Mouse (Mus musculus): Measurements from ENCODE around the gene Tmbim6. TPM values are rescaled to one million over a fixed set of nuclear protein-coding genes. Genes with fewer than 3 reads are reported as not detected.
"Not testable (repeated sequence)": the region's sequence is repeated elsewhere in the genome, so short reads cannot be mapped to it uniquely, and the experiment has no call there.

Tmbim6 gene
- polyA plus RNA-seq, 1 experiment = 331 TPM

DNA sequence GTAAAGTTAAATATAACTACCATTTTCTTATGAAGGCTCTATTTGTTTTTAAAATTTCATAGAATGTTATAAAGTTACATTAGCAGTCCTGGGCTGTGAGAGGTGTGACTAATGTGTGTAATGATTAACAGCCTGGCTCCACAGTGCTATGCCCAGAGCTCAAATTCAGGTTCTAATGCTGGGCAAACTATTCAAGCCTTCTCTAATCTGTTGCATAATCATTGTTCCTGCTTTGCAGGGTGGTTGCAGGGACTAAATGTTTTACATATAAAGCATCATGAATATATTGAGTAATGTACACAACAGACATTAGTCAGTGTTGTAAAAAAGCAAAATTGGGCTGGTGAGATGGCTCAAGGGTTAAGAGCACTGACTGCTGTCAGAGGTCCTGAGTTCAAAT lies 9.8 kb upstream of the Tmbim6 start:
- no peak for DNase-seq (ENCODE audit: low spot score)

DNA sequence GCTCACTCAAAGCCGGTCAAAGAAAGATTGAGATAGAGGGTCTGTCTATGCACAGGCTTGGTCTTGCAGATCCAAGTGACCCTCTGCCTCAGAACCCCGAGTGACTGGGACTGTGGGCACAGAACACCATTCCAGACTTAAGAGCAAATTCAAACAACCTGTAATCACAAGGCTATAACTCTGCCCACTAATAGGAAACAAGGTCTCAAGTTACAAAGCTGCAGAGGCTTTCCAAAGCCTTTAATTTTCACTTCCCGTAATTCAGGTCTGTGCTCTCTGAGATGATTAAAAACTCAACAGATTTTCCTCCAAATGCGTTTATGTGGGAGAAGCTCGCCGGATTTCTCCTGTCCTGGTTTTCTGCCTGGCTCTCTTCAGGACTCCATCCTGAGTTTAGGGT lies 8.6 kb upstream of the Tmbim6 start:
- DNase-seq (ENCODE audit: low spot score) = no peak

DNA sequence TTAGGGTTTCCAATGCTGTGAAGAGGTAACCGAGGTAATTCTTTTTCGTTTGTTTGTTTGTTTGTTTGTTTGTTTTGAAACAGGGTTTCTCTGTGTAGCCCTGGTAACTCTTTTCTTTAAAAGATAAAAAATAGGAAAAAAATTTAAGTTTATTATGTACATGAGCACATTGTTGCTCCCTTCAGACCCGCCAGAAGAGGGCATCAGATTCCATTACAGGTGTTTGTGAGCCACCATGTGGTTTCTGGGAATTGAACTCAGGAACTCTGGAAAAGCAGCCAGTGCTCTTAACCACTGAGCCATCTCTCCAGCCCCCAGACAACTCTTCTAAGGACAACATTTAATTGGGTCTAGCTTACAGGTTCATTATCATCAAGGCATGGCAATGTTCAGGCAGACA lies 6.6 kb upstream of the Tmbim6 start:
- DNase-seq (ENCODE audit: low spot score) = not testable (repeated sequence)

DNA sequence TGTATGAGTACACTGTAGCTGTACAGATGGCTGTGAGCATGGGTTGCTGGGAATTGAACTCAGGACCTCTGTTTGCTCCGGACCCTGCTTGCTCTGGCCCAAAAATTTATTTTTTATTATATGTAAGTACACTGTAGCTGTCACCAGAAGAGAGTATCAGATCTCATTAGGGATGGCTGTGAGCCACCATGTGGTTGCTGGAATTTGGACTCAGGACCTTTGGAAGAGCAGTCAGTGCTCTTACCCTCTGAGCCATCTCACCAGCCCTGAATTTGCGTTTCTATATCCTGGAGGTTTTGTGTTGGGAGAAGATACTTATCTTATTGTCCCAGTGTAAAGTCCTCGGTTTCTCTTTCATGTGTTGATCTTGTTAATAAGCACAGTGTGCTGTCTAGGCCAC lies 5.9 kb upstream of the Tmbim6 start:
- no peak for DNase-seq (ENCODE audit: low spot score)

DNA sequence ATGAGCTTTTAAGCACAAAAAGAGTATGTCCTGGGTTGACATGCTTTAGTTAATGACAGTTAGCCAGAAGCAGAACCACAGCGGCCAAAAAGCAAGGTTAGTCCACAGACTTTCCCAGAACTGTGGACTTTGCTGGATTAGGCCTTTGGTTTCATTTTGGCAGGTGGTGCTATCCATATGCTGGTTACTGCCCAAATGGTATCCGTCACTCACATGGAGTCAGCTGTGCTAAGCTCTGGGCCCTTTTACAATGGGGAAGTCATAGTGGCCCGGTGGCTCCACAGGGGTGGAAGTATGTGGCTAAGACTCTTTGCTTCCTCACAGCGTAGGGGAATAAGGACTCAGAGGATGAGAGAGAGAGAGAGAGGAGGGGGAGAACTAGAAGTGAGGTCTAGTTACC lies 4.7 kb upstream of the Tmbim6 start:
- no peak for DNase-seq (ENCODE audit: low spot score)

DNA sequence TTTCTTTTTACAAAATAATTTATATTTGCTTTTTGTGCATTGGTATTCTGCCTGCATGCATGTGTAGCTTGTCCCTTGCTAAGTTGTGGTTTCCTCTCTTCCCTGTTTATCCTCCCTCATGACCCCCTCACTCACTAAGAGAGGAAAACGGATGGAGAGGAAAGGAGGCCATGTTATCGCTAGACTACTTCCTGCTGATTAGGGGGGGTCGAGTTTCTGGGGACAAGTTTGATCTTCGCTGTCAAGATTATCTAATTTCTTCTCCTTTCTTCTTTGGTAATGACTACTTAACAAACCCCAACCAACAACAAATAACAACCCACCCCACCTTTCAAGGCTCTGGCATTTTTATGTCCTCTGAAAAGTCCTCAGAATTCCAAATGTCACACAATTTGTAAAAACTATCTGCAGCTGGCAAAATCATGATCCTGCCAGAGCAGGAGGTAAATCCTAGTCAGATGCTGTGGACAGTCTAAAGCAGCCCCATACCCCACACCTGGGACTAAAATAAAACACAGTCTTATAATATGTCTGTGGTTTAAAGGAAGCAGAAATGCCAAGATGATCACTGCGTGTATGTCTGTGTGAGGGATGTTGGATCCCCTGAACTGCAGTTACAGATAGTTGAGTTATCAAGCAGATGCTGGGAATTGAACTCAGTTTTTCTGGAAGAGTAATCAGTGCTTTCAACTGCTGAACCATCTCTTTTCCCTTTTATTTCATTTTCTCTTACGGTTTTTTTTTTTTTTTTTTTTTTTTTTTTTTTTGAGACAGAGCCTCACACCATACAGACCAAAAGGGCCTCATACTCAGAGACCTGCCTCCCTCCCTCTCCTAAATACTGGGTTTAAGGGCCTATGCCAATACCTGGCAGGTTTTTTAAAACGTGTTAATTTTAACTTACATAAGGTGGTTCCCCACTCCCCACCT lies 1.9 kb upstream of the Tmbim6 start:
- DNase-seq (ENCODE audit: low spot score) = no peak

DNA sequence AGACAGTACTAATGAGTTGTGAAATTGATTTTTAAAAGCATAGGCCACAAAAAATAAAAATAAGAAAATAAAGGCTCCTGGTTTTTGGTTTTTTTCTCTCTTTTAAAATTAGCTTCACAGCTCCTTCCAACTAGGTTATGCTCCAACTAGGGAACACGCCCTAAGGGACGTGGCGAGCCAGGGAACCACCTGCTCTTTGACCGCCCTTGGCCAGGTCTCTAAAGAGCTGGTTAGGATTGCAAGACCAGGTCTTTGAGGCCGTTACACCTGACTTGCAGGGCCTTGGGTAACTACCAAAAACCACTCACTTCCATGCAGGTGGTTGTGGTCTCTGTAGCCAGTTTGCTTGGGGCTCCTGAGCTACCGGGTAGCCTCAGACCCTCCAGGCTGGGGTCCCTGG lies 707 bp upstream of the Tmbim6 start:
- DNase-seq (ENCODE audit: low spot score) = no peak

DNA sequence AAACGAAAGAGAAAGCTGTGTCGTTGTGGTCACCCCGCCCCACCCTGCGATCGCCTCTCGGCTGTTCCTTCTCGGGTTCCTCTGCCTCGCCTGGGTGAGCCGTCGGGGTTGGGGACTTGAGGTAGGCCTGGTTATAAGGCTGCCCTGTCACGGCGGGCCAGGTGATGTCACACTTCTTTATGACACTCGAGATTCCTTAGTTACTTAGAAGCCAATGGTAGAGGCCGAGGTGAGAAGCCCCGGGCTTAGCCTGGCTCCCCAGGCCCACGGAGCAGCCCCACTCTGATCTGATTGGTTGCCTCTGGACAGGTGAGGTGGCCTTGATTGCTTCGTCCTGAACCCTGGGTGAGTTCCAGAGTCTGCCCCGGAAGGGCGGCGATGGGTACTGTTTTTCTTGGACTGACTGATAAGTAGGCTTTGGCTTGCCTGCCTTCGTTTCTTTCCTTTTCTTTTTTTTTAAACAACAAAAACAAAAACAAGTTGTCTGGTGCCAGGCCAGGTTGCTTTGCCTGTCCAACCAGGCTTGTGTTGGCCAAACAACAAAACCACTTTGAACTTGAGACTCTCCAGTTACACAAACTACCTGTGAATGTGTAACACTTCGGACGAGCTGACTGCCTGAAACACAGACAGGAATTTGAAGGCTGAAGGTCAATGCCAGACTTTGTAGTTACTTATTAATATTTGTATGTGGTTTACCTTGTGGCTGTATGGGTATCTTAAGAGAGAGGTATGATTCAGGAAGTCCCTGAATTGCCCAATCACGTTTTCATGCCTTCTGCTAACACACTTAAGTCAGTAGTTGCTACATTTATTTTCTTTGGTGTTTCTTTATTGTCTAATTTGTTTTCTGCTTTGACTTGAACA lies 937 bp downstream of the Tmbim6 start:
- no peak for DNase-seq (ENCODE audit: low spot score)

DNA sequence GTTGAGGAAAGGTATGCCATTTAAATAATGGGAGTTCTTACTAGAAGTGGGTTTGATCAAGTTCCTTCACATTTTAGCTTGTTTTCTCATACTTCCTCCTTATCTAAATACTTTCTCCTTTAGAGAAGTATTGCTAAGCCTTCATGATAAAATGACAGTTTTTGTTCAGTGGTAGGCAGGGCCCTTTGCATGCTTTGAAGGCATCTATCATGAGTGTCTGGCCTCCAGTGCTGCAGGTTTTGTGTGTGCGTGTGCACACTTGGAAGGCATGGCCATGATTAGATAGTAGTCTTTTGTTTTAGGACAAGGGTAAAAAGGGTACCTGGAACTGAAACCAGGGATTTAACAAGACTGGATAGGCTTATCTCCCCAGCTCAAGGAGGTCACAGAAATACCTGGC lies 3.8 kb downstream of the Tmbim6 start:
- no peak for DNase-seq (ENCODE audit: low spot score)

DNA sequence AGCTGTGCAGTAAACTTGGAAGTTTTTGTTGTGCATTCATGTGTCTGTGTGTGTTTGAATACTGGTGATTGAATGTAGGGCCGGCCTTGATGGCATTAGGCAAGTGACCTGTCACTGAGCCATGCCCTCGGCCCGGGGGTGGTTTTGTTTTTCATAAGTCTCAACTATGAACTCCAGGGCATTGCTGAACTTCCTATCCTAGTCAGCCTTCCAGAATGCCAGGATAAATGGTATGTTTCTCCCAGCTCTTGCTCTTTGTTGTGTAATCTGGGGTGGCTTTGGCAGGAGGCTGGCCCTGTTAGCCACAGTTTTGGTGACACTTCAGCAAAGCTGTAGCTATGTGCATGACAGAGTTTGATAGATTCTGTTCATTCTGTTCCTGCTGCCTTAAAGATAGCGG lies 4.2 kb downstream of the Tmbim6 start:
- DNase-seq (ENCODE audit: low spot score) = no peak

DNA sequence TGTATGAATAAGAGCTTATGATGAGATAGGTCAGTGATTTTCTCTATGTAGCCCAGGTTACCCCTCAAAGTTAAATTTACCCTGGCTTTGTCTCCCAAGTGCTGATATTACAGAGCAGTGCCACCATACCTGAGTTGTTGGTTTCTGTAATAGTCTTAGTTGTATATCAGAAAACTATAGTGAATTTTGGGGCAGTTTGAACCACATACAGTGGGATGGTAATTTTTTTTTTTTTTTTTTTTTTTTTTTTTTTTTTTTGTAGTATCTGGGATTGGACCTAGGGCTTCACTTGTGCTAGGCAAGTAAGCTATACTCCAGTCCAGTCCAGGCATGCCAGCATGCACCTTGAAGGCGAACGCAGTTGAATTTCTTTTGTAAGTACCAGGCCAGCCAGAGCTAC lies 4.9 kb downstream of the Tmbim6 start:
- no peak for DNase-seq (ENCODE audit: low spot score)

DNA sequence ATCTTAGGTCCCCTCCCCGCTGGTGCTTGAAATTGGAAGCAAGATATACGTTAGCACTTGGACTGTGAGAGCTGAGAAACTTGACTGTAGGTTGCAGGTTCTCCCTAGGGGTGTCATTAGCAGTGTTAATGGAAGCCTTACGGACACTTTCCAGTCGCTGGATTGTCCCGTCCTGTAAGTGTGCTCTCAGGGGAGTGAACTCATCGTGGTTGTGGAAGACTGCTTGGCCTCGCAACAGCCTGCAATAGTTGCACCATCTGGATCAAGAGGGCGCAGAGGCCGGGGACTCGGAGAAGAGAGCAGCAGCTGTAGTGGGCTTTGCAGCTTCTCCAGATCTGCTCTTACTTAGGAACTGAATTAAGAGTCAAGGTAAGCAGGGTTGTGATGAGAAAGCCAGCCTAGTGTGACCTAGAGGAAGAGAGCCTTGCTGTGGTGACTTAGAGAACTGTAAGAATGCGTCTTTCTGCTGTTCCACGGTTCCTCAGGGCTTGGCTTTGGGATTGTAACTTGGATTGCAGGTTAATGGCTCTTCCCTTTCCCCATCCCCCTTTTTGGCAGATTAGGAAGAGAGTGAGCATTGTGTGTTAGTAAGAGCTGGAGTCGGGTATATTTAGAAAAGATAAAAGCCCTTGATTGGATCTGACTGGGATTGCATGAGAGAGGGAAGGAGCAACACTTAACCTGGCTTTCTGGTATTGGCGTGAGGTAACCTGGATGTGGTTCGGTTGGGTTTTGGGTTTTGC lies 7.0 kb downstream of the Tmbim6 start:
- DNase-seq (ENCODE audit: low spot score) = no peak

DNA sequence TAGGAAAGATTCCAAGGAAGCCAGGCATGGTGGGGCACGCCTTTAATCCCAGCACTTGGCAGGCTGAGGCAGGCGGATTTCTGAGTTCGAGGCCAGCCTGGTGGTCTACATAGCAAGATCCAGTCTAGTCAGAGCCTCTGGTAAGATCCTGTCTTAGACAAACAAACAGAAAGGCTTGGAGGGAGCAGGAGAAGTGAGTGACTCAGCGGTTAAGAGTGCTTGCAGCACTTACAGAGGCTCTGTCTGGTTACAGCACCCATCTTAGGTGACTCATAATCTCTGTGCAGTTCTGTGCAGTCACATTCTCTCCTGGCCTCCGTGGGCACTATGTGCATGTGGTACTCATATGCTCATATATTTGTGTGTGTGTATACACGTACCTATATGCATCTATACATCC lies 7.9 kb downstream of the Tmbim6 start:
- no peak for DNase-seq (ENCODE audit: low spot score)

DNA sequence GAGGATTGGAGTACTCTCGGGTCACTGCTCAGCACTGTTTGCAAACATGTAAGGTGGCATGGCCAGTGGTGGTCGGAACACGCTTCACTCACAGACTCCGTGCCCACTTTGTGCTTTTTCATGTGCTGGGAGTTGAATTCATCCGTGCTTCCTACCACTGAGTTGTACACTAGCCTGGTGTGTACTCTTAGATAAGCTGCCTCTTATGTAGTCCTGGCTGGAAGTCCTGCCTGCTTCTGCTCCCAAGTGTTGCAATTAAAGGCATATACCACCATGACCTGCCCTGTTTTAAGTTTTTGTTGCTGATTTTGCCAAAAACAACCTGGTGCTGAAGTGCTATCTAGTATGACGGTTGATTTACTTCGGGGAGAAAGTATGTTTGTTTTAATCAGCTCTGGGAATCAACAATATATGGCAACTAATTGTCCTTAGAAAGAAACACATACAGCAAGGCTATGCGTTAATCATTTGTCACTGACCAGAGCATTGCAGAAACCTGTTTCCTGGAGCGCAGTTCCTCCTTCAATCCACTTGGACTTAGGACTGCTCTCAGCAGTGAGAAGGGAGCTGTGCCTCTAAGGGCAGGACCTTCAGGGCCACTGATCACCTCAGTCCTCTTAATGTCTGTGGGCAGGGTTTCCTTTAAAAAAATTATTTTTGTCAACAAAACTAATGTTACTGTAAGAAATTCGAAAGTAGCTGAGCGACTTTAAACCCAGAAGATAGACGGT lies 10.6 kb downstream of the Tmbim6 start:
- no peak for DNase-seq (ENCODE audit: low spot score)

DNA sequence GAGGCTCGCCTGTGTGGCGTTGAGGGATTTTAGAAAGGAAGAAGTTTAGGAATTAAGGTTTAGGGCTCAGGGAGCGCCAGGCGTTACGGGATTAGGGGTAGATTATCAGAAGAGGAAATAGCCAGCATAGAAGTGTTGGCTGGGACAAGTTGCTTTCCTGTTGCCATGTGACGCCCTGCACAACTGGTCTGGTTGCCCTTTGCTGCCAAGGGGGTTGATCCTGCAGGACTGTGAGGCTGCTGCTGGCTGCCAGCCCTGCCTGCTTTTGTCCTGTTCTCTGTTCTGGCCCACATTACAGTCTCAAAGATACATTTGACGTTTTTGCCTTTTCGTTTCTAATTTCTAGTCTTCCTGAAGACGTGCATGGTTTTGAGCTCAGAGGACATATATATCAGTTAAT lies 12.5 kb downstream of the Tmbim6 start:
- no peak for DNase-seq (ENCODE audit: low spot score)

DNA sequence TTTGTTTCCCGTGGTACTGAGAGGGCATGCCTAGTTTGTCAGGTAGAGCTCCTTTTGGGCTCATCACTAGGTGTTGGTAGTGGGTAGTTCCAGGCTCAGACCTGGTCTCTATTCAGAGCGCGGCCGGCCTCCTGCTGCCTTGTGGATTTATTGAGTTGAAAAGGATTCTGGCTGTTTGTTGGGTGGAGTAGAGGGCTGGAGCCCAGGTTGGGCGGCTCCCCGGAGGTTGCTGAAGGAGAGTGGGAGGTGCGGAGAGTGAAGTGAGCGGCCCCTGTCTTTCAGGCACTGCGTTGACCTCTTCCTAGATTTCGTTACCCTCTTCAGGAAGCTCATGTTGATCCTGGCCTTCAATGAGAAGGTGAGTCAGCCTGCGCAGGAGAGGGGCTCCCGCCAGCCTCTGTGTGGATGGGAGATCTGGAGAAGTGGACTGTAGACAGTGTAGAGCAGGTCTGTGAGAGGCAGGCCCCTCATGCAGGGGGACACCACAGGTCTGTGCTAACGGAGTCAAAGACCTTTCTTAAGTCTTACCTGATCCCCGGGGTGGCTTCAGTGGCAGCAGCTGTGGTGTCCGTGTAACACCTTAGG lies 14.4 kb downstream of the Tmbim6 start:
- DNase-seq (ENCODE audit: low spot score) = no peak

DNA sequence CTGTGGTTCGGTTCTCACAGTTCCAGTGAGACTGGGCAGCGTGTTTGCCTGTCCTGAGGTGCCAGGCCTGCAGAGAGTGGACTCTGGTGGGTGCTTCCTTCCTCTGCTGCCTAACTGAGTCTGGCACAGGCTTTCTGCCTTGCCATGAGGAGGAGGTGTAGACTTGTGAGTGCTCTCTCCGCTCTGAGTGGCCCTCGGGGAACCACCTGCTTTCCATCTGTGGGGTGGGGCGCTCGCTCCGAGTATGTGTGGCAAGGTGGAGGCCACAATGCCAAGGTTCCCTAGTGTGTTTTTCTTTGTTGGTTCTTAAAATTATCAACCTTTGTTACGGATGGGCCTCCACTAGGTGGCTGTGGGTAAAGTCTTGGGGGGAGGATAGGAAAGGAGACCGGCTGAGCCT lies 16.2 kb downstream of the Tmbim6 start:
- DNase-seq (ENCODE audit: low spot score) = no peak

DNA sequence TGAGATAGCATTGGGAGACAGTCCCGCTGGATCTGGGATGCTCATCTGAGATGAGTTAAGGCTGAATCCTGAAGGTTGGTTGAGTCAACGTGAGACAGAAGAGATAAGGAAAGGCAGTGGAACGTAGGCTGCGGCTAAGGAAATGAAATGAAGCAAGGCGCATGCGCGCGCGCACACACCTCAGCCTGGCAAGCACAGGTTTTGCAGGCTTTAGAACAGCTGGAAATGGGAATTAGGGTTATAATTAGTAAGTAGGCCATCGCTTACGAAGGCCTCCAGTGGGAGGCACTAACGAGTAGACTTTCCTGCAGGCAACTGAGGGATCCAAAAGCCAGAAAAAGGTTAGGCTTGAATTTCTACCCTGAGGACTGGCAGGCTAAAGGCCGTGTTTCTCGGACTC lies 19.1 kb downstream of the Tmbim6 start:
- no peak for DNase-seq (ENCODE audit: low spot score)

DNA sequence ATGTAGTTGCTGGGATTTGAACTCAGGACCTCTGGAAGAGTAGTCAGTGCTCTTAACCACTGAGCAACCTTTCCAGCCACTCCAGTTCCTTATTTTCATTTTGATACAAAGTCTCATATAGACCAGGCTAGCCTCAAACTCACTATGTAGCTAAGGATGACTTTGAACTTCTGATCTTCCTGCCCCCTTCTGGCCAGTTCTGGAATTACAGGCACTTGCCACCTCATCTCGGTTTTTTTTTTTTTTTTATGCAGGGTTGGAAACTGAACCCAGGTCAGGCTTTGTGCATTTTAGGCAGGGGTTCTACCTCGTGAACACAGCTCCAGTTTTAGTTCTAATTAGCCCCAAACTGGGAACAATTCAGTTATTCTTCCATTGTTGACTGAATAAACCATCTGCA lies 23.1 kb downstream of the Tmbim6 start:
- no peak for DNase-seq (ENCODE audit: low spot score)

DNA sequence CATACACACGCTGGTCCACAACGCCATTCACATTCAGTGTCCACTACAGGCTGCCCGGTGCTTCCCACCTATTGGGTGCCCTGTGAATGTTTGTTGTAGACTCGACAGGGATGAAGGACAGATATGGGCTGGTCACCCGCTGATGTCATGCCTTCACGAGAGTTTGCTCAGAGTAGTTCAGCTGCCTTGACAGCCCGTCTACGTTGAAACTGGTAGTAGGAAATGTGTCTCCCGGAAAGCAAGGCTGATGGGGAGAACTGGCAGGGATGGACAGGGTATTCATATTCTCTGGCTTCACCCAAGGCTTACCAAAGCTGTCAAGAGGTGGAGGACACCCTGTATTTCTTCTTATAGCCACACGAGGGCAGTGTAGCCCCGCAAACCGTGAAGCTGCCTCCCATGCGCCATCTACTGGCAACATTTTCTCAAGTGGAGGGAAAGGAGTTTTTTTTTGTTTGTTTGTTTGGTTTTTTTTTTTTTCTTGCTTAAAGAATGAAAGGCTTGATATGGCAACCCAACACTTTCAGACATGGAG lies 23.7 kb downstream of the Tmbim6 start:
- no peak for DNase-seq (ENCODE audit: low spot score)

DNA sequence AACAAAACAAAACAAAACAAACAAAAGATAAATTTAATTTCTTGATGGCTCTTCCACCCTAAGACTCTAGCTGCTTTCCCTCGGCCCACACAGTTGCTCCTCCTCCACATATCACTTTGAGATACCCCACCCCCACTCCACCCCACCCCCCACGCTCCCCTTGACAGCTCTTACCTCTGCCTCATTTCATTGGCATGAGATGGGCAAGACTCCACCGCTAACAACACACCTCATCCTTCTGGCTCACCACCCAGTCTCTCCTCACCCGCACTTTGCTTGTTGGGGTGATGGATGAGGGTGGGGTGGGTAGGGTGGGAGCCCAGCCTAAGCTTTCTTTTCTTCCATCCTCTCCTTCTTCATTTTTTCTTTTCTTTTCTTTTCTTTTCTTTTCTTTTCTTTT lies 24.3 kb downstream of the Tmbim6 start:
- no peak for DNase-seq (ENCODE audit: low spot score)
